In genomic region chr19:34483547-34483946, GRCm38 (mm10) we compare ENCODE assay signal across 7 mouse cellular contexts. TPM values are rescaled to one million over a fixed set of nuclear protein-coding genes. Genes with fewer than 3 reads are reported as not detected.
A peak's percentile ranks its signal among the peaks of the same experiment; 100 is the strongest.
DNase-seq lines count a peak whose midpoint lies in the region; ATAC-seq and TF ChIP-seq lines count a peak whose summit lies in the region.

No protein-coding gene starts in this region.

- H3K9me3 ChIP-seq in kidney, embryonic 16.5 days (ENCODE audit: low read length) = no peaks in the 10 kb centered on the region
- H3K9me3 ChIP-seq in ES-E14 (ENCODE audit: control insufficient read depth, insufficient read depth, low read depth, low read length) = no peaks in the 10 kb centered on the region

- no peak overlapping the region for H3ac ChIP-seq in C2C12 (ENCODE audit: control insufficient read depth, insufficient read length, low read depth)

- H3K79me3 ChIP-seq in C2C12 (ENCODE audit: low read depth) = no peaks in the 10 kb centered on the region

- in situ Hi-C loops in ES-E14 (cut with MboI; ENCODE audit: low sequenced_read_pairs in 2 of 2, unreplicated experiment in 2 of 2) = loop anchor here (10.0 kb wide), 2 partner anchors 149 to 239 kb away; no protein-coding TSS in a partner anchor

- no peak overlapping the region for H3K4me2 ChIP-seq in kidney, embryonic 16.5 days (replicated peaks; ENCODE audit: low read depth, low read length)

- no peaks in the 10 kb centered on the region for H3K36me3 ChIP-seq in kidney, adult 2 months (ENCODE audit: control insufficient read depth, insufficient read depth, low read length)
- no peaks in the 10 kb centered on the region for H3K36me3 ChIP-seq in kidney, embryonic 16.5 days (ENCODE audit: insufficient read depth, low read length)
- no peaks in the 10 kb centered on the region for H3K36me3 ChIP-seq in C2C12 (ENCODE audit: control insufficient read depth, insufficient read depth)
- no peaks in the 10 kb centered on the region for H3K36me3 ChIP-seq in ES-E14 (ENCODE audit: control insufficient read depth, insufficient read depth, low read length, poor library complexity, severe bottlenecking)

- H3K79me2 ChIP-seq in C2C12 (ENCODE audit: control insufficient read depth, insufficient read depth) = no peaks in the 10 kb centered on the region

- H3K27ac ChIP-seq in kidney, adult 2 months (ENCODE audit: insufficient read depth, low read depth, low read length) = no peak overlapping the region
- no peak overlapping the region for H3K27ac ChIP-seq in kidney, embryonic 16.5 days (ENCODE audit: low read length)
- H3K27ac ChIP-seq in ES-E14 (ENCODE audit: insufficient read depth, low read depth, low read length, poor library complexity, severe bottlenecking) = no peak overlapping the region

- no peak overlapping the region for H3K4me3 ChIP-seq in kidney, adult 2 months (ENCODE audit: insufficient read depth, low read depth, low read length)
- H3K4me3 ChIP-seq in kidney, embryonic 16.5 days (ENCODE audit: low read length) = no peak overlapping the region
- H3K4me3 ChIP-seq in C2C12 (ENCODE audit: insufficient read depth, poor library complexity, severe bottlenecking) (no peak overlapping the region), ES-E14 (ENCODE audit: insufficient read depth in 1 of 2, low read depth in 1 of 2, low read length in 2 of 2, poor library complexity in 1 of 2, severe bottlenecking in 1 of 2) (no peak overlapping the region)

- DNase-seq in kidney, adult 2 months = peak; percentile 67
- DNase-seq in ES-E14 (ENCODE audit: low read depth, low spot score) = peak; percentile 51
- DNase-seq in embryo, embryonic 10.5 days (ENCODE audit: low spot score) = peak; percentile 86
- peak; percentile 36 for DNase-seq in large intestine, adult 2 months (ENCODE audit: low read depth, low spot score)
- DNase-seq in retina, adult 2 months (ENCODE audit: low read depth, low spot score) = peak; percentile 16

- no peaks in the 10 kb centered on the region for H3K4me1 ChIP-seq in kidney, adult 2 months (ENCODE audit: control insufficient read depth, insufficient read depth, low read length)
- no peaks in the 10 kb centered on the region for H3K4me1 ChIP-seq in kidney, embryonic 16.5 days (ENCODE audit: insufficient read depth, low read length)
- no peaks in the 10 kb centered on the region for H3K4me1 ChIP-seq in ES-E14 (ENCODE audit: control insufficient read depth in 2 of 2, insufficient read depth in 2 of 2, low read length in 2 of 2, poor library complexity in 1 of 2)

- no peak overlapping the region for H3K9ac ChIP-seq in kidney, embryonic 16.5 days (replicated peaks; ENCODE audit: low read length)
- H3K9ac ChIP-seq in ES-E14 (ENCODE audit: insufficient read depth, low read depth, low read length, poor library complexity, severe bottlenecking) = no peak overlapping the region

- TF ChIP-seq POLR2A in kidney, adult 2 months (IDR thresholded peaks at IDR 0.05; ENCODE audit: low read depth, low read length) = no peak

- H3K27me3 ChIP-seq in kidney, adult 2 months (replicated peaks; ENCODE audit: control insufficient read depth, insufficient read depth, low read length) = no peaks in the 10 kb centered on the region
- peaks cover 4% of the 10 kb centered on the region; the same call in 1 of the 2 replicates for H3K27me3 ChIP-seq in kidney, embryonic 16.5 days (ENCODE audit: insufficient read depth, low read length)
- no peaks in the 10 kb centered on the region for H3K27me3 ChIP-seq in C2C12 (ENCODE audit: control insufficient read depth, insufficient read depth, insufficient read length)

- 6% methylated on average over 4 of the region's 4 CpGs for WGBS in kidney, adult 2 months
- WGBS in kidney, embryonic 16.5 days = 17% methylated on average over 4 of the region's 4 CpGs
- WGBS in large intestine, adult 2 months = 7% methylated on average over 4 of the region's 4 CpGs

- TF ChIP-seq CTCF in kidney, adult 2 months (conservative IDR thresholded peaks at IDR 0.05; ENCODE audit: insufficient read depth, insufficient read length, low read depth, low read length) = peak; percentile 38; the same call in 1 of the 2 replicates
- TF ChIP-seq CTCF in C2C12 (IDR thresholded peaks at IDR 0.05; ENCODE audit: control insufficient read depth, insufficient read depth, insufficient read length) = peak; percentile 24

- no peak for ATAC-seq in kidney, embryonic 16.5 days (ENCODE audit: low FRiP score, low TSS enrichment)

TF ChIP-seq in C2C12, 6 proteins besides CTCF, POLR2A, EP300 and RAD21:
- TF ChIP-seq MYOD1 (IDR thresholded peaks at IDR 0.05; ENCODE audit: control insufficient read depth, insufficient read length, low read depth) (no peak), USF1 (IDR thresholded peaks at IDR 0.05; ENCODE audit: low read depth) (no peak), MAX (IDR thresholded peaks at IDR 0.05) (no peak), MYOG (IDR thresholded peaks at IDR 0.05; ENCODE audit: control insufficient read depth, extremely low read depth, insufficient read length) (no peak), FOSL1 (IDR thresholded peaks at IDR 0.05; ENCODE audit: insufficient read depth, low read length, poor library complexity, severe bottlenecking) (no peak), CEBPB (IDR thresholded peaks at IDR 0.05; ENCODE audit: low read depth) (no peak)

TF ChIP-seq in ES-E14, 5 proteins besides CTCF, POLR2A, EP300 and RAD21:
- TF ChIP-seq ZC3H11A (IDR thresholded peaks at IDR 0.05; ENCODE audit: borderline replicate concordance, low read depth, low read length) (0 out of 2 replicates have a peak, but pooled peaks have one; percentile 55), CHD2 (IDR thresholded peaks at IDR 0.05; ENCODE audit: low read depth, low read length) (no peak)

RNA-seq across cellular contexts. Expression of gene Ch25h, which starts 8.6 kb away (rescaled TPM):
- 7.8 and 11.3 TPM in 2 replicates for polyA plus RNA-seq in kidney, adult 2 months (2012; rRNA removed)
- 2.2 and 2.7 TPM in 2 replicates for polyA plus RNA-seq in kidney, embryonic 16.5 days (2015; fragmentation: Nextera tagmentation; extraction: Ambion mirVana)
- 0.30 TPM for polyA plus RNA-seq in C2C12 (2012; fragmentation: generic; extraction: Trizol)
- total RNA-seq in ES-E14 (2012; rRNA removed) = 0.37 and 0.89 TPM in 2 replicates
- polyA plus RNA-seq in large intestine, adult 2 months (2012; rRNA removed) = 4.1 and 4.6 TPM in 2 replicates

RNA-seq across cellular contexts. Expression of gene Lipa, which starts 43.7 kb away (rescaled TPM):
- polyA plus RNA-seq in kidney, adult 2 months (2012; rRNA removed) = 210 and 240 TPM in 2 replicates
- 36.0 TPM in 2 replicates for polyA plus RNA-seq in kidney, embryonic 16.5 days (2015; fragmentation: Nextera tagmentation; extraction: Ambion mirVana)
- polyA plus RNA-seq in C2C12 (2012; fragmentation: generic; extraction: Trizol) = 8.8 TPM
- 10.7 and 15.0 TPM in 2 replicates for total RNA-seq in ES-E14 (2012; rRNA removed)
- 14.4 and 19.0 TPM in 2 replicates for polyA plus RNA-seq in large intestine, adult 2 months (2012; rRNA removed)

Comparison
In these comparisons a context has a peak if more than half of its experiments do, and no peak if none do; other contexts are left out.
1. DNase-seq: peak in every context shown above with its lines; median percentile 86 in embryo, embryonic 10.5 days; 67 in kidney, adult 2 months; 51 in ES-E14; 36 in large intestine, adult 2 months; 16 in retina, adult 2 months.